Mouse (Mus musculus): ENCODE measurements around the gene Ccl22. TPM values are rescaled to one million over a fixed set of nuclear protein-coding genes. Genes with fewer than 3 reads are reported as not detected.

The Ccl22 gene
- polyA plus RNA-seq, 1 experiment from 2014 or later = not detected

DNA sequence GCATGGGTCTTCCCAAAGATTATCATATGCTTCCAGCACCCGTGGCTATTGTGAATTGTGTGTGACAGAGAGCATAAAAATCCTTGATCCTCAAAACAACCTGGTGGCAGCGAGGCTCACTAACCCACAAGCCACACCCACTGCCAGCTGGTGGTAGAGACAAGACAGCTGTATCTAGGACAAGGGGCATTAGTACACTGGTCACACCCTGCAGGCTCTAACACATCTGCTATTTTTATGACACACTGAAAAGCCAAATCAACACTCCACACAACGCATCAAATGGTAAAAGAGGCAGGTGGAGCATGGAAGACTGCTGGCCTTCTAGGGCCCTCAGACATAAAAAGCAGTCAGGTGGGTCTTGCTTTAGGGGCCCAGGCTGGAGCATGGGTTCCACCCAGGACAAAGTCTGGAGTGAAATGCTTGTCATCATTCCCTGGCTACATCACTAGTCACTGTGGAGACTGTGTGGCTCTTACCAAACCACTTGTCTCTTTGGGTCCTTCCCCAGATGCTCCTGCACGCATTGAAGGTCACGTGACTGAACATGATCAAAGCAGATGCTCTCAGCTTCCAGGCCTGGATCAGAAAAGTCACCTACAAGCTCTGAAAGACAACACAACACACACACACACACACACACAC, 11.4 kb upstream of the Ccl22 start:
- 42% methylated on average over 5 of the region's 5 CpGs for WGBS
- Histone ChIP-seq H3K36me3 (ENCODE audit: insufficient read depth, low read length) (no peaks in the 10 kb centered on the region), H3K9ac (replicated peaks; ENCODE audit: low read length) (no peak overlapping the region), H3K27me3 (ENCODE audit: insufficient read depth, low read length) (no peaks in the 10 kb centered on the region), H3K4me2 (replicated peaks; ENCODE audit: low read depth, low read length) (no peak overlapping the region), H3K27ac (ENCODE audit: low read length) (no peak overlapping the region), H3K4me1 (ENCODE audit: insufficient read depth, low read length) (no peaks in the 10 kb centered on the region), H3K4me3 (ENCODE audit: low read length) (no peak overlapping the region), H3K9me3 (ENCODE audit: low read length) (no peaks in the 10 kb centered on the region)
- no peak for ATAC-seq (ENCODE audit: low FRiP score, low TSS enrichment)

DNA sequence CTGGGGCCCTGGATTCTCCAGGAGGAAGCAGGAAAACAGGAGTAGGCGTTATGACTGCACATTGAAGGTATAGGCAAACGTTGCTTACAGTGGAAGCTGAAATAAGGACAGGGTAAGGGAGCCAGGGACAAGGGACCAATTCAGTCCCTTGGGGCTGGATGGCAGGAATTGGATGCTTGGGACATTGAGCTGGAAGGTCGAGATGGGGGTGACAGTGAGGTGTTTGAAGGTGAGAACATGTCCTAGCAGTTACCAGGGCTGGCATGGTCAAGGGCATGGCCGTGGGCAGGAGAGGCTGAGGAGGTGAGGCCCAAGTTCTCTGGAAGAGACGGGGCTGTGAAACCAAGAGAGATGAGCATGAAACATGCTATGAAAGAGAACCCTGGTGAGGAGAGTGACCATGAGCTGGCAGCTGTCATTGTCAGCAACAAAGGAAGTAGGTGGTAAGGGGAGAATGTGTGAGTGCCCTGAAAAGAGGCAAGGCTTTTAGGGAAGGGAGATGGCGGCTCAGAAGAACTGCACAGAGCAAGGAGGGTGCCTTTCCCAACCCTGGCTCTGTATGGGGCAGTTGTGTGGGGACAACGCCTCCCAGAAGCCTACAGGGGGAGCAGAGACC, 10.5 kb upstream of the Ccl22 start:
- no peak overlapping the region for H3K4me3 ChIP-seq (ENCODE audit: low read length)
- no peak overlapping the region for H3K27ac ChIP-seq (ENCODE audit: low read length)
- no peaks in the 10 kb centered on the region for H3K27me3 ChIP-seq (ENCODE audit: insufficient read depth, low read length)
- H3K9me3 ChIP-seq (ENCODE audit: low read length) = no peaks in the 10 kb centered on the region
- H3K36me3 ChIP-seq (ENCODE audit: insufficient read depth, low read length) = no peaks in the 10 kb centered on the region
- no peaks in the 10 kb centered on the region for H3K4me1 ChIP-seq (ENCODE audit: insufficient read depth, low read length)
- no peak for ATAC-seq (ENCODE audit: low FRiP score, low TSS enrichment)
- no peak overlapping the region for H3K9ac ChIP-seq (replicated peaks; ENCODE audit: low read length)
- no peak overlapping the region for H3K4me2 ChIP-seq (replicated peaks; ENCODE audit: low read depth, low read length)
- WGBS = 80% methylated on average over 7 of the region's 7 CpGs

DNA sequence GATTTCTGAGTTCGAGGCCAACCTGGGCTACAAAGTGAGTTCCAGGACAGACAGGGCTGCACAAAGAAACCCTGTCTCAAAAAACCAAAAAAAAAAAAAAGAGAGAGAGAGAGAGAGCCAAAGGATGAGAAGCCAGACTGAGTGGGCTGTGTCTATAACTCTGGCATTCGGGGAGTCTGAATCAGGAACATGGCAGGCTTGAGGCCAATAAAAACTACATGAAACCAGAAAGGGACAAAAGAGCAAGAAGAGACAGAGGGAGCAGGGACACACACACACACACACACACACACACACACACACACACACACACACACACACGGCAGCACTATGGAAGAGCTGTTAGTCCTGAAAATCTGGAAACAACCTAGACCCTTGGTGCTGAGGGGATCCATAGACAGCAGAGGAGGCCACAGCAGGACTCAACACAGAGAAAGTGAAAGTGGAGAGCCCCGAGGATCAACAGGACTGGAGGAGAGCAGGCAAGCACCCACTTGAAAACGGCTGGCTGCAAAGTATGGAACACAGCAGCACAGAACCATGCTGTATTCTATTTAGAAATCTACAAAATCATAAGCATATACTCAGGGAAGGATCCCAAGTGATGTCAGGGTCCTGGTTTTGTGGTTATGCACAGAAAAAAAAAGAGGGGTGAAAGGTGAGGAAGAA, 9.8 kb upstream of the Ccl22 start:
- no peak for ATAC-seq (ENCODE audit: low FRiP score, low TSS enrichment)
- H3K4me2 ChIP-seq (replicated peaks; ENCODE audit: low read depth, low read length) = no peak overlapping the region
- no peak overlapping the region for H3K27ac ChIP-seq (ENCODE audit: low read length)
- H3K27me3 ChIP-seq (ENCODE audit: insufficient read depth, low read length) = no peaks in the 10 kb centered on the region
- no peaks in the 10 kb centered on the region for H3K4me1 ChIP-seq (ENCODE audit: insufficient read depth, low read length)
- H3K9ac ChIP-seq (replicated peaks; ENCODE audit: low read length) = no peak overlapping the region
- no peaks in the 10 kb centered on the region for H3K9me3 ChIP-seq (ENCODE audit: low read length)
- 55% methylated on average over 5 of the region's 5 CpGs for WGBS
- no peaks in the 10 kb centered on the region for H3K36me3 ChIP-seq (ENCODE audit: insufficient read depth, low read length)
- H3K4me3 ChIP-seq (ENCODE audit: low read length) = no peak overlapping the region

DNA sequence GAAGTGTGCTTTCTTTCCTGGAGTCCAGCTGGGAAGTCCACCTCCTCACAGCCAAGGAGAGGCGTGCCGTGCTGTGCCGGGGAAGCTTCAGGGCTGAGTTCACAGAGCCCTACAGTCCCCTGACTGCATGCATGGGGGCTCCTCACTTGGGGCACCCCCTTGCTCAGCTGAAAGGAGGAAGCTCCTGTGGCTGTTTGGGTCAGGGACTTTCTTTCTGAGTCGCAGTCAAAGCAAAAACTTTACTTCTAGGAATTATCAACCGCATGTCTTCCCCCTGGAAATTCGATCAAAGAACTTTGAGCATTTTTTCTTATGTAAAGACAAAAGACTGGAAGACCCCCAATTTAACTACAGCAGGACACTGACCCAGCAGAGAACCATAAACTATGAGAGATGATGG, 5.6 kb upstream of the Ccl22 start:
- Histone ChIP-seq H3K4me3 (ENCODE audit: low read length) (no peak overlapping the region), H3K4me1 (ENCODE audit: insufficient read depth, low read length) (no peaks in the 10 kb centered on the region), H3K9ac (replicated peaks; ENCODE audit: low read length) (no peak overlapping the region), H3K4me2 (replicated peaks; ENCODE audit: low read depth, low read length) (no peak overlapping the region), H3K27me3 (ENCODE audit: insufficient read depth, low read length) (no peaks in the 10 kb centered on the region), H3K9me3 (ENCODE audit: low read length) (no peaks in the 10 kb centered on the region), H3K27ac (ENCODE audit: low read length) (no peak overlapping the region), H3K36me3 (ENCODE audit: insufficient read depth, low read length) (no peaks in the 10 kb centered on the region)
- 75% methylated on average over 6 of the region's 6 CpGs for WGBS
- ATAC-seq (ENCODE audit: low FRiP score, low TSS enrichment) = no peak

DNA sequence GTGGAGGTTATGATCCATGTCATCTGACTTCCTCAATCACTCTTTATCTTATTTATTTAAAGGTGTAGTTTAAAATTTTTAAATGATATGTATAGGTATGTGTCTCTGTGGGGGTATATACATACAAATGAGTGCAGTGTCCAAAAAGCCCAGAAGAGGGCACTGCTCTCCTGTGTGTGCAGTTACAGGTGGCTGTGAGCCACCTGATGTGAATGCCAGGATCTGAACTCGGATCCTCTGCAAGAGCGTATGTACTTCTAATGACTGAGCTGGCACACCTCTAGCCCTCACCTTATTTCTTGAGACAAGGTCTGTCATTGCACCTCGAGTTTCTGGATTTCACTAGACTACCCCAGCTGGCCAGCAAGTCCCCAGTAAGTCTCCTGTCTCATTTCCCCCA, 4.8 kb upstream of the Ccl22 start:
- Histone ChIP-seq H3K9me3 (ENCODE audit: low read length) (no peaks in the 10 kb centered on the region), H3K4me1 (ENCODE audit: insufficient read depth, low read length) (no peaks in the 10 kb centered on the region), H3K4me2 (replicated peaks; ENCODE audit: low read depth, low read length) (no peak overlapping the region), H3K36me3 (ENCODE audit: insufficient read depth, low read length) (no peaks in the 10 kb centered on the region), H3K4me3 (ENCODE audit: low read length) (no peak overlapping the region), H3K9ac (replicated peaks; ENCODE audit: low read length) (no peak overlapping the region), H3K27me3 (ENCODE audit: insufficient read depth, low read length) (no peaks in the 10 kb centered on the region), H3K27ac (ENCODE audit: low read length) (no peak overlapping the region)
- WGBS = 91% methylated on average over 3 of the region's 3 CpGs
- ATAC-seq (ENCODE audit: low FRiP score, low TSS enrichment) = no peak

DNA sequence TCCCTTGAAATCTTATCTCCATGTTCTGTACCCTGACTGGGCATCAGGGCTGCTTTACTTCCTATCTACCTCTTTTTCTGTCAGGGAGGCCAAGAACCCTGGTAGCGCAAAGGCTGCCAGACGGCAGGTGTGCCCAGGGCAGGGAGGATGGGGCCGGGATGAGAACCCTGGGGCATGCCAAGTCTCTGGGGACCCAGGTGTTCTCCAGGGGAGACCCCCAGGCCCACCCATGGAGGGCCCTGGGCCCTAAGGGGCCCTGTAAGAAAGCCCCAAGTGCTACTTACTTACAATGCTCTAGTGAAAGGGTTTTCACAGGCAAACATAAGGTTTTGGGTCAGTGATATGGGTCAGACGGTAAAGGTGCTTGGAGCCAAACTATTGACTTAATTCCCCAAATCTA, 3.7 kb upstream of the Ccl22 start:
- no peak overlapping the region for H3K27ac ChIP-seq (ENCODE audit: low read length)
- no peak overlapping the region for H3K9ac ChIP-seq (replicated peaks; ENCODE audit: low read length)
- H3K9me3 ChIP-seq (ENCODE audit: low read length) = no peaks in the 10 kb centered on the region
- ATAC-seq (ENCODE audit: low FRiP score, low TSS enrichment) = no peak
- H3K4me3 ChIP-seq (ENCODE audit: low read length) = no peak overlapping the region
- no peak overlapping the region for H3K4me2 ChIP-seq (replicated peaks; ENCODE audit: low read depth, low read length)
- H3K27me3 ChIP-seq (ENCODE audit: insufficient read depth, low read length) = no peaks in the 10 kb centered on the region
- WGBS = 91% methylated on average over 4 of the region's 4 CpGs
- H3K36me3 ChIP-seq (ENCODE audit: insufficient read depth, low read length) = no peaks in the 10 kb centered on the region
- H3K4me1 ChIP-seq (ENCODE audit: insufficient read depth, low read length) = no peaks in the 10 kb centered on the region

DNA sequence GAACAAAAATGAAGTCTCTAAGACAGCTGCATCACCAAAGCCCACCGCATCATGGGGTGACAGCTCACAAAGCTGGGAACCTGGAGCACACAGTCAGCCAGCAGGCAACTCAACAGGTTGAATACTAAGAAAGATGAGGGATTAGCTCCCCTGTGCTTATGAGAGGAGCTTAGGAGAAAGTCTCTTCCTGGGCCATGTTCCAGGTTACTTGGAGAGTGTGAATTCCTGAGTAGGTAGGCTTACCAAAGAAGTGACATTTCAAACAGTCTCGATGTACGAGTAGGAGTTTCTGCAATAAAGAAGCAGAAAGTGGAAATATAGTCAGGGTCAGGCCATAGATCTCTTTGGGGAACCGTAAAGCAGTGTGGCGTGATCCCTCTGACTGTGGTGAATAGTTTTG, 906 bp upstream of the Ccl22 start:
- Histone ChIP-seq H3K9ac (replicated peaks; ENCODE audit: low read length) (no peak overlapping the region), H3K27me3 (ENCODE audit: insufficient read depth, low read length) (no peaks in the 10 kb centered on the region), H3K4me1 (ENCODE audit: insufficient read depth, low read length) (no peaks in the 10 kb centered on the region), H3K27ac (ENCODE audit: low read length) (no peak overlapping the region), H3K36me3 (ENCODE audit: insufficient read depth, low read length) (no peaks in the 10 kb centered on the region), H3K4me2 (replicated peaks; ENCODE audit: low read depth, low read length) (no peak overlapping the region), H3K4me3 (ENCODE audit: low read length) (no peak overlapping the region), H3K9me3 (ENCODE audit: low read length) (no peaks in the 10 kb centered on the region)
- 79% methylated on average over 5 of the region's 5 CpGs for WGBS
- ATAC-seq (ENCODE audit: low FRiP score, low TSS enrichment) = no peak

DNA sequence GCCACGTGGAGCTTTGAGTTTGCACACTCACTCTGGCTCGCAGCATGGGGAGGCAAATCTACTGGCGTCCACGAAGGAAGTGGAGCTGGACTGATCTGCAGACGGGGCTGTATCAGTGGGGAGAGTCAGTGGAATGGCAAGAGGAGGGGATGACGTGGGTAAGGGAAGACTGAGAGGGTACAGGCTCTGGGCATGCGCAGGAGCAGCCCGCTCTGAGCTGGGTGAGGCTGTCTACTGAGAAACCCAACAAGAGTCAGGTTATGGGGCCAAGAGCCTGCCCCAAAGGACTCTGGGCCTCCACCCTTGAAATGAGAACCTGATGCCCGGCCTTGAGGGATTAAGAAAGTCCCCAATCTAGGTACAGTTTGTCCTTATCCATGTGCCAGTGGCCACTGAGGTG, 418 bp upstream of the Ccl22 start:
- Histone ChIP-seq H3K9ac (replicated peaks; ENCODE audit: low read length) (no peak overlapping the region), H3K4me1 (ENCODE audit: insufficient read depth, low read length) (no peaks in the 10 kb centered on the region), H3K27ac (ENCODE audit: low read length) (no peak overlapping the region), H3K9me3 (ENCODE audit: low read length) (no peaks in the 10 kb centered on the region), H3K4me2 (replicated peaks; ENCODE audit: low read depth, low read length) (no peak overlapping the region), H3K36me3 (ENCODE audit: insufficient read depth, low read length) (no peaks in the 10 kb centered on the region), H3K4me3 (ENCODE audit: low read length) (no peak overlapping the region), H3K27me3 (ENCODE audit: insufficient read depth, low read length) (no peaks in the 10 kb centered on the region)
- ATAC-seq (ENCODE audit: low FRiP score, low TSS enrichment) = no peak
- 67% methylated on average over 9 of the region's 9 CpGs for WGBS

DNA sequence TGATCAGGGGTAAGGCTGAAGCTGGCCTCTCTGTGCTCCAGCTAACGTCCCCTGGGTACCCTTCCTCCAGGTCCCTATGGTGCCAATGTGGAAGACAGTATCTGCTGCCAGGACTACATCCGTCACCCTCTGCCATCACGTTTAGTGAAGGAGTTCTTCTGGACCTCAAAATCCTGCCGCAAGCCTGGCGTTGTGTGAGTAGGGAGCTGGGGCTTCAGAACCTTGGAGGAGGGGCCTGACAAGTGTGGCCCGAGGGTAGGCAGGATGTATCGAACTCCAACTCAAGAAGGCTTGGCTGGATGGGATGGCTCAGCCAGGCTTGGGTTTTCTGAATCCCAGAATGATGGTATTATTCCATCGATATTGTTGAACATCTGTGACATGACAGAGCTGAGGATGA, 1.4 kb downstream of the Ccl22 start:
- no peak overlapping the region for H3K9ac ChIP-seq (replicated peaks; ENCODE audit: low read length)
- no peaks in the 10 kb centered on the region for H3K27me3 ChIP-seq (ENCODE audit: insufficient read depth, low read length)
- no peak overlapping the region for H3K27ac ChIP-seq (ENCODE audit: low read length)
- H3K4me3 ChIP-seq (ENCODE audit: low read length) = no peak overlapping the region
- no peak overlapping the region for H3K4me2 ChIP-seq (replicated peaks; ENCODE audit: low read depth, low read length)
- no peak for ATAC-seq (ENCODE audit: low FRiP score, low TSS enrichment)
- no peaks in the 10 kb centered on the region for H3K4me1 ChIP-seq (ENCODE audit: insufficient read depth, low read length)
- WGBS = 81% methylated on average over 8 of the region's 8 CpGs
- H3K36me3 ChIP-seq (ENCODE audit: insufficient read depth, low read length) = no peaks in the 10 kb centered on the region
- H3K9me3 ChIP-seq (ENCODE audit: low read length) = no peaks in the 10 kb centered on the region

DNA sequence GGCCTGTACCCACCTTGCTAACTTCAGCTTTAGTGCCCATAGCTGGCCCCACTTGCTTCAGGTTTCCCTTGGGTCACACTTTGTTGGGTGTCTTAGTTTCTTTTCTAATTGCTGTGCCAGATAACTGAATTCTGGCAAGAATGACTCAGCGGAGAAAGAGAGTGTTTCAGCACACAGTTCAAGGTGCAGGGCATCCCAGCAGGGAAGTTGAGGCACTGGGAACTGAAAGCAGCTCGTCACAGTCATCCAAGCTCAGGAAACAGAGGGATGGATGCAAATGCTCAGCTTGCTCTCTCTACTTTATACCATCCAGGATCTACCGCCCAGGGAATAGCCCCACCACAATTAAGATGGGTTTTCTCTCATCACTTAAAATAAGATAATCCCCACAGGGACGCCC, 3.0 kb downstream of the Ccl22 start:
- Histone ChIP-seq H3K36me3 (ENCODE audit: insufficient read depth, low read length) (no peaks in the 10 kb centered on the region), H3K27me3 (ENCODE audit: insufficient read depth, low read length) (no peaks in the 10 kb centered on the region), H3K9ac (replicated peaks; ENCODE audit: low read length) (no peak overlapping the region), H3K27ac (ENCODE audit: low read length) (no peak overlapping the region), H3K4me3 (ENCODE audit: low read length) (no peak overlapping the region), H3K9me3 (ENCODE audit: low read length) (no peaks in the 10 kb centered on the region), H3K4me1 (ENCODE audit: insufficient read depth, low read length) (no peaks in the 10 kb centered on the region), H3K4me2 (replicated peaks; ENCODE audit: low read depth, low read length) (no peak overlapping the region)
- no peak for ATAC-seq (ENCODE audit: low FRiP score, low TSS enrichment)
- WGBS = 68% methylated on average over 4 of the region's 4 CpGs

All from kidney, embryonic 16.5 days (tissue).